Mouse (Mus musculus) WW6 (cell line): ENCODE measurements around the gene Ppp1r12b.
"Not testable (repeated sequence)": the region's sequence is repeated elsewhere in the genome, so short reads cannot be mapped to it uniquely, and the experiment has no call there.

ENCODE experiments used
- DNase-seq: peaks from one replicate; pipeline ENCODE4 v3.0.0-alpha.2; 2013; ENCODE audit warnings: low read depth, low spot score

The Ppp1r12b gene

GRCm38 (mm10) chr1:134851211-134851610, 104.5 kb downstream of the Ppp1r12b start:
- DNase-seq: no peak

- no peak for DNase-seq
Observed at GRCm38 (mm10) chr1:134850361-134850760, 105.4 kb downstream of the Ppp1r12b start.

GRCm38 (mm10) chr1:134847851-134848250, 107.9 kb downstream of the Ppp1r12b start:
- DNase-seq: no peak

- DNase-seq: no peak
Observed at GRCm38 (mm10) chr1:134846295-134846988, 109.3 kb downstream of the Ppp1r12b start.

GRCm38 (mm10) chr1:134843369-134843768, 112.4 kb downstream of the Ppp1r12b start:
- DNase-seq: no peak

GRCm38 (mm10) chr1:134836909-134837480, 118.7 kb downstream of the Ppp1r12b start:
- DNase-seq: no peak

GRCm38 (mm10) chr1:134830881-134831280, 124.9 kb downstream of the Ppp1r12b start:
- DNase-seq: not testable (repeated sequence)

GRCm38 (mm10) chr1:134829635-134830034, 126.1 kb downstream of the Ppp1r12b start:
- DNase-seq: no peak

- DNase-seq: no peak
Observed at GRCm38 (mm10) chr1:134824896-134825295, 130.8 kb downstream of the Ppp1r12b start.

- DNase-seq: no peak
Observed at GRCm38 (mm10) chr1:134823842-134824241, 131.9 kb downstream of the Ppp1r12b start.

GRCm38 (mm10) chr1:134823323-134823722, 132.4 kb downstream of the Ppp1r12b start:
- DNase-seq: no peak

GRCm38 (mm10) chr1:134820882-134821281, 134.9 kb downstream of the Ppp1r12b start:
- DNase-seq: no peak

GRCm38 (mm10) chr1:134819196-134819595, 136.5 kb downstream of the Ppp1r12b start:
- no peak for DNase-seq

GRCm38 (mm10) chr1:134818716-134819115, 137.0 kb downstream of the Ppp1r12b start:
- DNase-seq: no peak

- no peak for DNase-seq
Observed at GRCm38 (mm10) chr1:134817916-134818595, 137.7 kb downstream of the Ppp1r12b start.

- no peak for DNase-seq
Observed at GRCm38 (mm10) chr1:134817120-134817519, 138.6 kb downstream of the Ppp1r12b start.

- no peak for DNase-seq
Observed at GRCm38 (mm10) chr1:134816617-134817016, 139.1 kb downstream of the Ppp1r12b start.

- DNase-seq: no peak
Observed at GRCm38 (mm10) chr1:134815748-134816147, 140.0 kb downstream of the Ppp1r12b start.

GRCm38 (mm10) chr1:134805471-134805870, 150.3 kb downstream of the Ppp1r12b start:
- DNase-seq: no peak

GRCm38 (mm10) chr1:134804373-134804772, 151.4 kb downstream of the Ppp1r12b start:
- no peak for DNase-seq

- no peak for DNase-seq
Observed at GRCm38 (mm10) chr1:134803286-134804117, 152.2 kb downstream of the Ppp1r12b start.

GRCm38 (mm10) chr1:134801758-134802157, 154.0 kb downstream of the Ppp1r12b start:
- no peak for DNase-seq
